Mouse (Mus musculus) adrenal gland, adult 2 months (tissue): ENCODE results near the gene Chrna9. TPM values are rescaled to one million over a fixed set of nuclear protein-coding genes. Genes with fewer than 3 reads are reported as not detected.
"Not testable (repeated sequence)": the region's sequence is repeated elsewhere in the genome, so short reads cannot be mapped to it uniquely, and the experiment has no call there.

ENCODE experiments used
- DNase-seq: peaks from one replicate; pipeline ENCODE4 v3.0.0; 2021
- polyA plus RNA-seq: library from polyadenylated mRNA; depleted of rRNA; stranded (reverse); fragments of >200 nt; gene quantifications from 2 replicates; pipeline ENCODE4 v1.2.3, GENCODE M21; 2012
- total RNA-seq, 2 experiments: library from RNA; stranded (reverse); gene quantifications; 2 replicates each; pipeline ENCODE4 v1.2.3; 2021

The Chrna9 gene
- total and polyA plus RNA-seq, 3 experiments, result not detected

GRCm38 (mm10) chr5:65956144-65957008 lies 21.7 kb downstream of the Chrna9 start:
- DNase-seq, result no peak

- no peak for DNase-seq
These were observed 23.9 kb downstream of the Chrna9 start for GRCm38 (mm10) chr5:65958597-65958996.

- no peak for DNase-seq
These were observed 25.3 kb downstream of the Chrna9 start for GRCm38 (mm10) chr5:65959893-65960596.

GRCm38 (mm10) chr5:65960597-65960950 lies 25.9 kb downstream of the Chrna9 start:
- DNase-seq, result no peak

- no peak for DNase-seq
These were observed 28.6 kb downstream of the Chrna9 start for GRCm38 (mm10) chr5:65963291-65963690.

- no peak for DNase-seq
These were observed 31.1 kb downstream of the Chrna9 start for GRCm38 (mm10) chr5:65965771-65966279.

GRCm38 (mm10) chr5:65967091-65967490 lies 32.4 kb downstream of the Chrna9 start:
- DNase-seq, result no peak

GRCm38 (mm10) chr5:65968004-65968403 lies 33.3 kb downstream of the Chrna9 start:
- DNase-seq, result no peak

GRCm38 (mm10) chr5:65973189-65973588 lies 38.5 kb downstream of the Chrna9 start:
- peak; percentile 8 for DNase-seq

- no peak for DNase-seq
These were observed 41.0 kb downstream of the Chrna9 start for GRCm38 (mm10) chr5:65975731-65976130.

GRCm38 (mm10) chr5:65986426-65986825 lies 51.7 kb downstream of the Chrna9 start:
- no peak for DNase-seq

GRCm38 (mm10) chr5:65987004-65987403 lies 52.3 kb downstream of the Chrna9 start:
- not testable (repeated sequence) for DNase-seq

- DNase-seq, result no peak
These were observed 56.5 kb downstream of the Chrna9 start for GRCm38 (mm10) chr5:65991191-65991590.

GRCm38 (mm10) chr5:65994643-65995042 lies 59.9 kb downstream of the Chrna9 start:
- peak; percentile 58 for DNase-seq

- DNase-seq, result no peak
These were observed 63.1 kb downstream of the Chrna9 start for GRCm38 (mm10) chr5:65997813-65998212.

GRCm38 (mm10) chr5:65999106-65999505 lies 64.4 kb downstream of the Chrna9 start:
- no peak for DNase-seq

- no peak for DNase-seq
These were observed 65.4 kb downstream of the Chrna9 start for GRCm38 (mm10) chr5:66000074-66000473.

- no peak for DNase-seq
These were observed 65.9 kb downstream of the Chrna9 start for GRCm38 (mm10) chr5:66000567-66001125.

GRCm38 (mm10) chr5:66001232-66001631 lies 66.5 kb downstream of the Chrna9 start:
- DNase-seq, result no peak

- no peak for DNase-seq
These were observed 69.6 kb downstream of the Chrna9 start, which contains the start of gene 9130230L23Rik for GRCm38 (mm10) chr5:66004134-66004925. Gene 9130230L23Rik (minus strand): TSS chr5:66004285.

GRCm38 (mm10) chr5:66005041-66005678 lies 70.4 kb downstream of the Chrna9 start:
- no peak for DNase-seq
